Mouse (Mus musculus): ENCODE results near the gene S100a10.
"Not testable (repeated sequence)": the region's sequence is repeated elsewhere in the genome, so short reads cannot be mapped to it uniquely, and the experiment has no call there.

Gene S100a10

DNA sequence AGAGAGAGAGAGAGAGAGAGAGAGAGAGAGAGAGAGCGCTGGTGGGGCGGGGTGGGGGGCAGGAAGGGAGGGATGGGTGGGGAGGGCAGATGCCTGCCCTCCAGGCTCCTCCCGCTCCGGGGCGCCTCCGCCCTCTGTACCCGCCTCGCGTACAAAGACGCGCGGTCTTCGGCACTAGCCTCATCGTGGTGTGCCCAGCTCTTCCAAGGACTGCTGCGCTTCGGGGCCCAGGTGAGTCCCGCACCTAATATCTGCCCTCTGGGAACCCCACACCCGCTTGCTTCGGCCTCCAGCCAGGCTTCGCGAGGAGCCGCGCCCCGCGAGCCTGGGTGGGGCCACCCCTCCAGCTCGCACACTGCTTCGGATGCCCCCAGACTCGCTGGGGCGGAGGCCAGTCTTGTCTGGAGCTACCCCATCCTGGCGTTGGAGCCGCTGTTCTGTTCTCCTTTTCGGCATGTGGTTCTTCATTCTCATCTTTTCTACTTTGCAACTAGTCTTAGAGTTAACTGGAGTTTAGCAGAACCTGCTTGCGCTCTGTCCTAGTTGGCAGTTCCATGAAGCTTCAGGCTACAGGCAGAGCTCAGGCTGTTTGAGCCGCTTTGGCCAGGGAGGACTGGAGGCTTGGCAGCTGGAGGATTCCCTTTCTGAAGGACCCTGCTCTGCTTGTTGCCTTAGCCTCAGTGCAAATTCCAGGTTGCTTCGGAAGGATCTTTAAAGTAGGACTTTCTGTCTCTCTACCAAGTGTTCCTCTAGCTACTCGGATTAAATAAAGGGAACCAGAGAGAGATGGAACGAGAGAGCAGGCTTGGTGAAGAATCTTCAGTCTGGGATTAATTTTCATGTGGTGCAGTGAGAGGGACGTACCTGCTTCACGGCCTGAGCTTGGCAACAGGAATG, at the start of gene S100a10:
Gene S100a10 (plus strand): TSS at position 100 of the 897 bp plus-strand sequence.
- no peak for DNase-seq (ENCODE audit: low read depth)

DNA sequence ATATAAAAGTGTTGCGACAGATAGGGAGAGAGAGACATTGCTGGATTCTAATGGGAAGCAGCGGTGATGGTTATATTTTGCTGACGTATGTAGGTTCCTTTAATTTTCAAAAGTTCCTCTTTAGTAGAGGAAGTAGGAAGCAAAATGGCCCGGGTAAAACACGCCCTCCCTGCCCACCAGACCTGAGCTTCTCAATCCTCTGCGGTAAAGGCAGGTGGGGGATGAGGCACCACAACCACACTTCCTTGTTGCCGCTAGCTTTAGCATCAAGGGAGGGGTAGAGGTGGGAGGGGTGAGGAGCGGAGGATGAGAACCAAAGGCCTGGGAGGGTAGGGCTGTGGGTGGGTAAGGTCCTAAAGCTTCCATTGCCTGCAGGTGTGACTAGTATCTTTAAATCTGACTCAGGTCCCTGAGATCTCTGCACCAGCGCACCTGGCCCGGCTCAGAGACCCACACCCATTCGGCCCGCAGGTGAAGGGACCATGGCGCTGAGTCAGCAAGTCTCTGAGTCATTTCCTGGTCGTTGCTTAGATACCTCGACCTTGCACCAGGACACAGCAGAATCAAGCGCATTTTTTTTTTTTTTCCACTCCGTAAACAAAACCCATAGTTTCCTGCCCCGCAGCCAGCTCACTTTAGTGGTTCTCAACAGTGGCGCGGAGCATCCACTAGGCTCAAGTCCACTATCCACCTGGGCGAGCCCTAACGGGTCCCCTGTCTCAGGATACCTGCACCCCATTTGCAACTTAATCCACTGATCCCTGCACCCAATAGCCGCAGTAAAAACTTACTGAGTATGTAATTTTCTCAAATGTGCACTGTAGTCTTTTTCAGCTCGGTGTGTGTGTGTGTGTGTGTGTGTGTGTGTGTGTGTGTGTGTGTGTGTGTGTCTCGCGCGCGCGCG, 48.7 kb upstream of the S100a10 start:
- DNase-seq (ENCODE audit: low read depth): peak; percentile 67

GRCm38 (mm10) chr3:93506881-93507325, 48.0 kb upstream of the S100a10 start:
- no peak for DNase-seq (ENCODE audit: low read depth)

DNA sequence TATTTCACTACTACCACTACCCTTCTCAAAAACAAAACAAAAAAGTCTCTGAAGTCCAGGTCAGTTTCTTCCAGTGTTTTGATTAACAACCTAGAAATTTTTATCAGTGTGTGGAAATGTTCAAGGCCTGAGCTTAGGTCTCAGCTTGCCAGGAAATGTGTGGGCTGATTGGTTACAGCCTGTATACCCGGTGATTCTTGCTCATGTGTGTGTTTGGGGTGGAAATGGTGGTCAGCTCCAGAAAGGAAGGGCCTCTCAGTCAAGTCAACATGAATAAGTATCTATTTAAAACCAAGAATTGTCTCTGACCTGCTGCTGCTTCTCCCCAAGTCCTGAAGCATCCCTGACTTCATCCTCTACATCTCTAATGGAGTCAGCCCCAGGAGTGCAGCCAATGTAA, 45.6 kb upstream of the S100a10 start:
- DNase-seq (ENCODE audit: low read depth): no peak

DNA sequence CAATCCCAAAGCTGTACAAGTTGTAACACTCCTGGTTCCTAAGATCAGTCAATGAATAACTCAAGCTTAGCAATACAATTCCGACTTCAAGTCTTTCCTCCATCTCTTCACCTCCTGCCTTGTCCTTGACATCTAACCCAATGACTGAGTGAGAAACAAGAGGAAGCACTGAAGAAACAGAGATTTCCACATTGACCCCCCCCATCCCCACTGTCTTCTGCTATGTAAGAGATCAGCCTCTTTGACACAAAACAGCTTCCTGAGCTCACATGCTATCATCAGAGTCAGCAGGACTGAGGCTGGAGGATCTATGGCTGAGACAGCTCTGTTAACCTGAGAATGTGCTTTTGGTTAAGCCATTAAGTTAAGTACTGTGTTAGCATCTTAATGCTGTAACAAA, 43.8 kb upstream of the S100a10 start:
- DNase-seq (ENCODE audit: low read depth): no peak

DNA sequence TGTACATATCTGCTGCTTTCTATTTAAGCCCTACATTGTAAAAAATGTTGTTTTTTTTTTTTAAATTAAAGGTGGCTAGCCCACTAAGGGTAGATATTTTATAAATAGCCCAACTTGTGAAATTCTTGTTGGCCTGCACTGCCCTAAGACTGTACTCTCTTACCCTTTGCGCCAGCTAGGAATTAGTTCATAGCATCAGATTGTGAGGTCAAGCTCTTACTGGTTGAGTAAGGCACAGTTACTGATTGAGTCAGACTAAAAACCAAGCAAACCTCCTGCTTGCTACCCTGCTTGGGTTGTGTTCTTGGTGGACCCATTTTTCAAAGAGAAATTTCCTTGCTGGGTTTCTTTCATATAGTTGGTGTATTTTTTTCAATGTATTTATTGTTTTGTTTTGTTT, 43.1 kb upstream of the S100a10 start:
- DNase-seq (ENCODE audit: low read depth): no peak

DNA sequence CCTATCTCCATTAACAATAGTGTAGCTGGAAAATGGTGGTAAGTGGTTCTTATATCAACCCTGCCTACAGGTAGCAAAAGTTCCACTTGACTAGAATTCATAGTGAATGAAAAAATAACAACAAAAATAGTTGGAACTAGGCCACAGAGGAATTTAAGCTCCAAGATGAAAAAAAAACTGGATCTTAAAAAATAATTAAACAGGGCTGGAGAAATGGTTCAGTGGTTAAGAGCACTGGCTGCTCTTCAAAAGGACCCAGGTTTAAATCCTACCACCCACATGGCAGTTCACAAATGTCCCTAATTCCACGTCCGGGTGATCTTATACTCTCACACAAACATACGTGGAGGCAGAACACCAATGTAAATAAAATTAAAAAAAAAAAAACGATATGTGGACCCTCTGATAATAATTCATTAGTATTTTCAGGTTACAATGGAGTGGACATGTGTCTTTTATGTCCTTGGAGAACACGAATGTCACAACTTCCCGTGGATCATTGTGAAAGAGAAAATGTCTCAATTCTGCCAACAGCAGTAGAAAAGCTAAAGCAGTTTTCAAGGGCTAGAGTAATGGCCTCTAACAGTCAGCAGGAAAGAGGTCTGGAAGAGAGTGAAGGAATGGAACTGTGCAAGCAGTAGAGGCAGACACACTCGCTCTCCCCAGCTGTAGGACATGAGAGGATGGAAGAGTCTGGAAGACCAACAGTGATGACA, 42.3 kb upstream of the S100a10 start:
- DNase-seq (ENCODE audit: low read depth): no peak

GRCm38 (mm10) chr3:93514628-93515027, 40.3 kb upstream of the S100a10 start:
- DNase-seq (ENCODE audit: low read depth): no peak

DNA sequence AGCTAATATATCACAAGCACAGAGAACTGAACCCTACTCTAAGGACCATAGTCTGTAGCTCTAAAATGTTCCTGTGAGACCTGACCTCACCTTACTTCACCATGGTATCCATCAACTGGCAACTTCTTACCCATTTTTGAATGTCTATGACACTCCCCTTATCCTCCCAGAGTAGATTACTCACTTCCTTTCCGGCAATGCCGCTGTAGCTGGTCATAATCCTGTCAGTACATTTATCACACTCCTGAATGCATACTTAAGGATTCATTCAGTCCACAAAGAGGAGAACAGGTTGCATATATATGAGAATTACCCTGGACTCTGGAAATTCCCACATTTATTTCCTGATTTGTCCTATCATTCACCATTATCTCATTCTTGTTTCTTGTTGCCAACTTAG, 37.5 kb upstream of the S100a10 start:
- DNase-seq (ENCODE audit: low read depth): no peak

- no peak for DNase-seq (ENCODE audit: low read depth)
These were observed 35.0 kb upstream of the S100a10 start for GRCm38 (mm10) chr3:93519856-93520329.

DNA sequence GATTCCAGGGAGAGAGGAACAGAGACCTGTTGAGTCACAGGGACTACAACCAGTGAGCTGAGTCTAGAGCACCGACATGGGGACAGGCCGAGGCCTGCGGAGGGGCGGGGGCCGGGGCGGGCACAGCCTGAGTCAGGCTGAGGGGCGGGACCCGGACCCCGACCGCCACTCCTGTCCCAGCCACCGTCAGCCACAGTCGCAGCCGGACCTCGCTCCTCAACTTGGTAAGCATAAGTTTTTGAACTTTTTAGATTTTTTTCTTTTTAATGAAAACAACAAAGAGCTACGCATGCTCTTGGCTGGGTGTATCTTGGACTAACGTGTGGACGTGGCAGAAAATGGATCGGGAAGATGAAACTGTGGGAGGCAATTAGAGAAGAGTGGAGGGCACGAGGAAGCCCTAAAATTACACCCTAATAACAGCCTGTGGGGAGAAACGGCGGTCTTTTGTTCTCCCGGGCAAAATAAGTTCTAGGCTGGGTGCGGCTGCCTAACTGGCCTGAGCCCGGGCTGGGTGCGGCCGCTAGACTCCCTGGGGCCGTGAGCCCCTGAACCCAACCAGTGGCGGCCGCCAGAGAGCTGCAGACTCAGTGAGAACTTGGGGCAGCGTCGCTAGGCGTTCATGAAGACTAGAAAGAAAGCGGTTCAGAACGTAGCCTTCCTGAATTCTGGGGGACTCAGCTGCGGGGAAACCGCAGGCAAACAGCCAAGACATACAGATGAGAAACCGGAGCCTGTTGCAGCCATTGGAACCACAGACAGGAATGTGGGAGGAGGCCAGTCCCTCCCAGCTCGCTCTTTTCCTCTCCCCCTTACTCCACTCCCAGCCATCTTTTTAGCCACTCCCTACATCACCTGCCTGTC, 34.3 kb upstream of the S100a10 start, which contains the start of gene S100a11:
Gene S100a11 (plus strand): TSS at position 159 of the 864 bp plus-strand sequence.
- DNase-seq (ENCODE audit: low read depth): peak; percentile 43

GRCm38 (mm10) chr3:93521462-93522057, 33.3 kb upstream of the S100a10 start:
- DNase-seq (ENCODE audit: low read depth): no peak

- DNase-seq (ENCODE audit: low read depth): no peak
These were observed 32.3 kb upstream of the S100a10 start for GRCm38 (mm10) chr3:93522611-93523010.

- no peak for DNase-seq (ENCODE audit: low read depth)
These were observed 27.6 kb upstream of the S100a10 start for GRCm38 (mm10) chr3:93527300-93527699.

- DNase-seq (ENCODE audit: low read depth): no peak
These were observed 26.1 kb upstream of the S100a10 start for GRCm38 (mm10) chr3:93528807-93529206.

DNA sequence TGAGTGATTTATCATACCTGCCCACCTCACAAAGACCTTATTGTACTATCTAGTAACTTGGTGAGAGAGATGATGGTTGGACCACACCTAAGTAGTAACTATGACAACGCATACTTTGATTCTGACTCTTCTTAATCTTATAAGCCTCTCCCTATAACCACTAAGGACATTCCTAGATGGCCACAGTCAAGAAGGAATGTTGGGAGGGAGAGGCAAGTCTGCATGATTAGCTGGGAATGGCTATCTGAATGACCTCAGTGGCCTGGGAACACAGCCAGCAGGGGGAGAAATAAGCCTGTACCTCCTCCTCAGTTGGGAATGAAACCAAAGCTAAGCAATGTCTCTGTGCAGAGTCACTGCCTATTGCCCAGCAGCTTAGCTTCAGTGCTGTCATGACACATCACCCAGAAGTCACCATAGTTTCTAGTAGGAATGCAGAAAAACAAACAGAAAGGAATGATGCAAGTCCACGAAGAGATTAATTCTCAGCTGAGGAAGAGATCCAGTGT, 17.8 kb upstream of the S100a10 start:
- DNase-seq (ENCODE audit: low read depth): no peak

GRCm38 (mm10) chr3:93538486-93538885, 16.4 kb upstream of the S100a10 start:
- no peak for DNase-seq (ENCODE audit: low read depth)

- no peak for DNase-seq (ENCODE audit: low read depth)
These were observed 13.4 kb upstream of the S100a10 start for GRCm38 (mm10) chr3:93541501-93541900.

DNA sequence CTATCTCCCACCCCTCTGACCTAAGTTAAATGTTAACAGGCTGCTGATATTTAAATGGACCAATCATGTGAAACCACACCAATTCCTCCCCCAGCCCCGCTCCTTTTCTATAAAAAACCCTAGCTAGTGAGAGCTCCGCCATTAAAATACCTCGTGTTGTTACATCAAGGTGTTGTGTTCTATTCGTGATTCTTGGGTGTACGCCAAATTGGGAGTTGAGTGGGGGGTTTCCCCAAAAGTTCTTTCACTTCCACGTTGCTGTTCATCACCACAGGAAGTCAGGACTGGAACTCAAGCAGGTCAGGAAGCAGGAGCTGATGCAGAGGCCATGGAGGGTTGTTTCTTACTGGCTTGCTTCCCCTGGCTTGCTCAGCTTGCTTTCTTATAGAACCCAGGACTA, 10.7 kb upstream of the S100a10 start:
- not testable (repeated sequence) for DNase-seq (ENCODE audit: low read depth)

- DNase-seq (ENCODE audit: low read depth): no peak
These were observed 7.7 kb upstream of the S100a10 start for GRCm38 (mm10) chr3:93547099-93547648.
